Mouse (Mus musculus) kidney, embryonic 14.5 days (tissue): ENCODE results near the gene Tcam1. TPM values are rescaled to one million over a fixed set of nuclear protein-coding genes. Genes with fewer than 3 reads are reported as not detected.
A peak's percentile ranks its signal among the peaks of the same experiment; 100 is the strongest.

Source experiments
- ATAC-seq: fragments of 200-750 bp; cut with Nextera tagmentation; 2 replicates; pipeline ENCODE4 v1.8.0; 2017; ENCODE audit warnings: moderate number of reproducible peaks, mild to moderate bottlenecking, moderate TSS enrichment, moderate library complexity; ENCODE audit not compliant: low FRiP score, low TSS enrichment
- H3K27ac ChIP-seq: fragments of 300-500 bp; sonication (generic); 2 replicates; pipeline ENCODE4 v1.5.1; 2014; ENCODE audit warnings: low read depth, mild to moderate bottlenecking, low read length, moderate library complexity, mixed read lengths
- H3K27me3 ChIP-seq: fragments of 300-500 bp; sonication (generic); 2 replicates; pipeline ENCODE4 v1.6.1; 2014; ENCODE audit warnings: mild to moderate bottlenecking, low read length; ENCODE audit not compliant: control insufficient read depth, insufficient read depth
- H3K36me3 ChIP-seq: fragments of 300-500 bp; sonication (generic); 2 replicates; pipeline ENCODE4 v1.6.1; 2014; ENCODE audit warnings: low read length, mixed read lengths; ENCODE audit not compliant: control insufficient read depth, insufficient read depth
- H3K4me1 ChIP-seq: fragments of 300-500 bp; sonication (generic); 2 replicates; pipeline ENCODE4 v1.6.1; 2014; ENCODE audit warnings: low read length, mixed read lengths; ENCODE audit not compliant: control insufficient read depth, insufficient read depth
- H3K4me2 ChIP-seq: fragments of 300-500 bp; sonication (generic); replicated peaks from 2 replicates; pipeline ENCODE4 v1.6.1; 2014; ENCODE audit warnings: low read depth, mild to moderate bottlenecking, low read length
- H3K4me3 ChIP-seq: fragments of 300-500 bp; sonication (generic); 2 replicates; pipeline ENCODE4 v1.5.1; 2014; ENCODE audit warnings: mild to moderate bottlenecking, low read length
- H3K9ac ChIP-seq: fragments of 300-500 bp; sonication (generic); 2 replicates; pipeline ENCODE4 v1.6.1; 2014; ENCODE audit warnings: low read depth, mild to moderate bottlenecking, low read length, moderate library complexity
- H3K9me3 ChIP-seq: fragments of 300-500 bp; sonication (generic); 2 replicates; pipeline ENCODE4 v1.6.1; 2016; ENCODE audit warnings: low read length; ENCODE audit not compliant: control insufficient read depth
- WGBS: fragments of 180-500 bp; shearing (Covaris S2); extraction: QIAGEN DNeasy Blood & Tissue Kit; methylation state at CpG from one replicate; pipeline ENCODE4 v1.1.7; 2014; 5-methylcytosine and 5-hydroxymethylcytosine counted together
- polyA plus RNA-seq: library from polyadenylated mRNA; unstranded; fragments of >200 nt; fragmentation: Nextera tagmentation; extraction: Ambion mirVana; gene quantifications from 2 replicates; pipeline ENCODE4 v1.2.1, GENCODE M21; 2014

Tcam1 gene
- polyA plus RNA-seq, 1 experiment from 2014 or later = 1.2 TPM

DNA sequence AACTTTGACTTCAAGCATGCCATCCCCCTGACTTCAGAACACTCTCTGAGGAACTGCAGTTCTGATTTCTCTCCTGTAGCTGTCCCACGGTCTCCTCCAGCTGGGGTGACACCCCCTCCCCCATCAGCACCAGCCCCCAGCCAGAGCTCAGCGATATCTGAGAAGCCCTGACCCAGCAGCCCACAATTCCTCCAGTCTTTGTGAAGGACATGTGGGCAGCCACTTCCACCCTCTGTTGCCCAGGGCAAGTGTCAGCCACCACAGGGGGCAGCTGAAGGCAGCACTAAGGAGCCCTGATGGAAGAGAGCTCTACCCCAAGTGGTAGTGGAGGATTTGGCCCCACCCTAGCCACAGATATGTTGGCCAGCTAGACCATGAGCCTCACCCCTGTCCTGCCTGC, 57.6 kb downstream of the Tcam1 start:
- no peaks in the 10 kb centered on the region for H3K36me3 ChIP-seq
- ATAC-seq = peak; percentile 74
- no peak overlapping the region for H3K4me3 ChIP-seq
- H3K27ac ChIP-seq = no peak overlapping the region
- H3K9me3 ChIP-seq = no peaks in the 10 kb centered on the region
- H3K4me1 ChIP-seq = peaks cover 3% of the 10 kb centered on the region; the same call in 1 of the 2 replicates
- H3K9ac ChIP-seq = no peak overlapping the region
- 6% methylated on average over 2 of the region's 2 CpGs for WGBS
- H3K27me3 ChIP-seq = no peaks in the 10 kb centered on the region
- H3K4me2 ChIP-seq = no peak overlapping the region

DNA sequence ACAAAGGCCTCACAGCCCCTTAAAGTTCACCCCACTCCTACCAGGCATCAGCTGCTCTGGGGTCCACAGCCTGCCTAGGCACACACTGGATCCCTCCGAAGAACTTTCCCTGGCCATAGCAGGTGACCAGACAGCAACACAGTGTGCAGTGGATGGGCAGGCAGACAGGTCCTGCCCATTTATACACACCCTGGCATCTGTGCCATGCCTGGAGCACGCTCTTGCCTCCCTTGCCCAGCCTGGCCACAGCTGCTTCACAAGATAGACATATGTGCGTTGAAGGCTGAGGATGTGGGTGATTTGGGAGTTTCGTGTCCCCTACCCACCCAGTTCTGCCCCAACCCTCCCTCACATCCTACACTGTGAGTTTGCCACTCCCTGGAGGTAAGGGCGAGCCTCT, 61.6 kb downstream of the Tcam1 start:
- H3K9ac ChIP-seq = no peak overlapping the region
- H3K27me3 ChIP-seq = no peaks in the 10 kb centered on the region
- no peak overlapping the region for H3K4me3 ChIP-seq
- 0 out of 2 replicates have a peak, but pooled peaks cover 5% of the 10 kb centered on the region for H3K4me1 ChIP-seq
- WGBS = 81% methylated on average over 5 of the region's 5 CpGs
- no peaks in the 10 kb centered on the region for H3K36me3 ChIP-seq
- no peak overlapping the region for H3K27ac ChIP-seq
- no peak overlapping the region for H3K4me2 ChIP-seq
- no peaks in the 10 kb centered on the region for H3K9me3 ChIP-seq
- no peak for ATAC-seq

Other genes starting within 250 kb of the Tcam1 start
- 43.7 and 68.8 TPM in 2 replicates for gene Dcaf7, start 239.8 kb upstream of the Tcam1 start, polyA plus RNA-seq
- 10.3 and 11.3 TPM in 2 replicates for gene Taco1, start 210.6 kb upstream of the Tcam1 start, polyA plus RNA-seq
- gene Map3k3, start 192.1 kb upstream of the Tcam1 start, polyA plus RNA-seq = 23.2 and 25.7 TPM in 2 replicates
- not detected in 2 replicates for gene Gm10840, start 115.8 kb upstream of the Tcam1 start, polyA plus RNA-seq
- 216 and 266 TPM in 2 replicates for gene Limd2, start 115.8 kb upstream of the Tcam1 start, polyA plus RNA-seq
- 29.1 and 33.5 TPM in 2 replicates for gene Strada, start 74.5 kb upstream of the Tcam1 start, polyA plus RNA-seq
- 39.3 and 60.3 TPM in 2 replicates for gene Ccdc47, start 60.3 kb upstream of the Tcam1 start, polyA plus RNA-seq
- gene Ddx42, start 59.7 kb upstream of the Tcam1 start, polyA plus RNA-seq = 43.1 and 71.8 TPM in 2 replicates
- gene Ftsj3, start 20.6 kb upstream of the Tcam1 start, polyA plus RNA-seq = 39.1 and 72.1 TPM in 2 replicates
- gene Psmc5, start 20.5 kb upstream of the Tcam1 start, polyA plus RNA-seq = 303 and 334 TPM in 2 replicates
- 54.9 and 78.6 TPM in 2 replicates for gene Smarcd2, start 3.7 kb upstream of the Tcam1 start, polyA plus RNA-seq
- not detected in 2 replicates for gene Gh, start 25.2 kb downstream of the Tcam1 start, polyA plus RNA-seq
- 7.3 and 7.4 TPM in 2 replicates for gene Cd79b, start 38.1 kb downstream of the Tcam1 start, polyA plus RNA-seq
- gene Scn4a, start 76.6 kb downstream of the Tcam1 start, polyA plus RNA-seq = 0.29 and 0.35 TPM in 2 replicates
- gene Prr29, start 88.8 kb downstream of the Tcam1 start, polyA plus RNA-seq = 0.46 and 0.49 TPM in 2 replicates
- gene Icam2, start 111.4 kb downstream of the Tcam1 start, polyA plus RNA-seq = 65.4 and 76.2 TPM in 2 replicates
- gene Ern1, start 211.2 kb downstream of the Tcam1 start, polyA plus RNA-seq = 4.0 and 9.0 TPM in 2 replicates